Mouse (Mus musculus) lung, embryonic 14.5 days (tissue): Measurements from ENCODE around the gene 1520401A03Rik. TPM values are rescaled to one million over a fixed set of nuclear protein-coding genes. Genes with fewer than 3 reads are reported as not detected.
A peak's percentile ranks its signal among the peaks of the same experiment; 100 is the strongest.

ENCODE experiments used
- ATAC-seq: fragments of 200-750 bp; cut with Nextera tagmentation; 2 replicates; pipeline ENCODE4 v1.8.0; 2017; ENCODE audit warnings: mild to moderate bottlenecking, moderate TSS enrichment, moderate library complexity; ENCODE audit not compliant: insufficient read depth
- DNase-seq: peaks from one replicate; pipeline ENCODE4 v3.0.0-alpha.2; 2015
- H3K27ac ChIP-seq: fragments of 300-500 bp; sonication (generic); 2 replicates; pipeline ENCODE4 v1.5.1; 2014; ENCODE audit warnings: low read depth, mild to moderate bottlenecking, moderate library complexity
- H3K27me3 ChIP-seq: fragments of 300-500 bp; sonication (generic); 2 replicates; pipeline ENCODE4 v1.6.1; 2014; ENCODE audit warnings: low read length, control low read depth; ENCODE audit not compliant: insufficient read depth
- H3K36me3 ChIP-seq: fragments of 300-500 bp; sonication (generic); 2 replicates; pipeline ENCODE4 v1.6.1; 2014; ENCODE audit warnings: control low read depth; ENCODE audit not compliant: insufficient read depth
- H3K4me1 ChIP-seq: fragments of 300-500 bp; sonication (generic); 2 replicates; pipeline ENCODE4 v1.6.1; 2014; ENCODE audit warnings: antibody characterized with exemption, control low read depth; ENCODE audit not compliant: insufficient read depth
- H3K4me2 ChIP-seq: fragments of 300-500 bp; sonication (generic); 2 replicates; pipeline ENCODE4 v1.6.1; 2014; ENCODE audit warnings: mild to moderate bottlenecking
- H3K4me3 ChIP-seq: fragments of 300-500 bp; sonication (generic); 2 replicates; pipeline ENCODE4 v1.5.1; 2014; ENCODE audit warnings: low read depth, low read length
- H3K9ac ChIP-seq: fragments of 300-500 bp; sonication (generic); 2 replicates; pipeline ENCODE4 v1.6.1; 2014
- H3K9me3 ChIP-seq: fragments of 300-500 bp; sonication (generic); 2 replicates; pipeline ENCODE4 v1.6.1; 2016; ENCODE audit warnings: low read depth, low read length, control low read depth
- CTCF ChIP-seq: IDR thresholded peaks from 2 replicates; pipeline ENCODE4 v1.5.1; 2016; ENCODE audit warnings: antibody characterized with exemption, low read depth
- WGBS: fragments of 180-500 bp; shearing (Covaris S2); extraction: QIAGEN DNeasy Blood & Tissue Kit; methylation state at CpG from one replicate; pipeline ENCODE4 v1.1.7; 2014; 5-methylcytosine and 5-hydroxymethylcytosine counted together
- polyA plus RNA-seq: library from polyadenylated mRNA; unstranded; fragments of >200 nt; fragmentation: Nextera tagmentation; extraction: Ambion mirVana; gene quantifications from 2 replicates; pipeline ENCODE4 v1.2.1, GENCODE M21; 2014

The 1520401A03Rik gene
- polyA plus RNA-seq, 1 experiment from 2014 or later = 0.17 TPM

DNA sequence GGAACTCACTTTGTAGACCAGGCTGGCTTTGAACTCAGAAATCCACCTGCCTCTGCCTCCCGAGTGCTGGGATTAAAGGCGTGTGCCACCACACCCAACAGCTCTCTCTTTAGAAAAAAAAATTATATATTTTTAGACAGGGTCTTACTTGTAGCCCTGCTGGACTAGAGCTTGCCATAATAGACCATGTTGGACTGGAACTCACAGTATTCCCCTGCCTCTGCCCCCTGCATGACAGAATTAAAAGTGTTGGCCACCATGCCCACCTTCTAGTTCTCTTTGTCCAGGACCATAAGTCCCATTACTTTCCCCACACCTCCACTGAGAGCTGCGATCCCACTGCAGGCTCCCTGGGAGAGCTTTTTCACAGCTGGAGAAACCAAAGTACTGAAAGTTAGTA, 24.9 kb upstream of the 1520401A03Rik start:
- Histone ChIP-seq H3K4me2 (no peak overlapping the region), H3K27ac (no peak overlapping the region), H3K4me1 (peaks cover 4% of the 10 kb centered on the region; the same call in 1 of the 2 replicates), H3K36me3 (peaks cover 8% of the 10 kb centered on the region), H3K9me3 (no peaks in the 10 kb centered on the region), H3K9ac (no peak overlapping the region), H3K4me3 (no peak overlapping the region), H3K27me3 (peaks cover 56% of the 10 kb centered on the region)
- ATAC-seq = no peak
- no peak for DNase-seq
- TF ChIP-seq CTCF = no peak
- 75% methylated on average over 3 of the region's 3 CpGs for WGBS

DNA sequence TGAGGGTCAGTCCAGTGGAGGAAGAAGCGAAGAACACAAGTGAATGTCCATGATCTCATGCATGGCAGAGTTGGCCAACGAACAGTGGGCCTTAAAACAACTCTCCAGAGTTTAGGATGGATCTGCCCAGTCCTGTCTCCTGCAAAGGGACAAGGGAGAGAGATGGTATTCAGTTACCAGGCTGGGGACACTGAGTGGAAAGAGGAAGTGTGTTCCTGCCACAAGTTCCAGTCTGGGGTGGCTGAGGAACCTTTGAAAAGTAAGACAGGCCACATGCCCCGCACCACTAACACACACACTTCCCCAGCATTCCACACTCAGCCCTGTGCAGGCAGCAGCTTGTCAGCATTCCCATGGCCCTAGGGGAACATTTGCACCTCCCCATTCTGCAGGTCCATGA, 24.2 kb upstream of the 1520401A03Rik start:
- TF ChIP-seq CTCF = no peak; the same call in 1 of the 2 replicates
- H3K36me3 ChIP-seq = peaks cover 1% of the 10 kb centered on the region; the same call in 1 of the 2 replicates
- peaks cover 4% of the 10 kb centered on the region; the same call in 1 of the 2 replicates for H3K4me1 ChIP-seq
- WGBS = 71% methylated on average over 3 of the region's 3 CpGs
- no peak for ATAC-seq
- no peak overlapping the region for H3K4me2 ChIP-seq
- no peak overlapping the region for H3K4me3 ChIP-seq
- peaks cover 63% of the 10 kb centered on the region for H3K27me3 ChIP-seq
- H3K9ac ChIP-seq = no peak overlapping the region
- no peak overlapping the region for H3K27ac ChIP-seq
- H3K9me3 ChIP-seq = no peaks in the 10 kb centered on the region
- no peak for DNase-seq

DNA sequence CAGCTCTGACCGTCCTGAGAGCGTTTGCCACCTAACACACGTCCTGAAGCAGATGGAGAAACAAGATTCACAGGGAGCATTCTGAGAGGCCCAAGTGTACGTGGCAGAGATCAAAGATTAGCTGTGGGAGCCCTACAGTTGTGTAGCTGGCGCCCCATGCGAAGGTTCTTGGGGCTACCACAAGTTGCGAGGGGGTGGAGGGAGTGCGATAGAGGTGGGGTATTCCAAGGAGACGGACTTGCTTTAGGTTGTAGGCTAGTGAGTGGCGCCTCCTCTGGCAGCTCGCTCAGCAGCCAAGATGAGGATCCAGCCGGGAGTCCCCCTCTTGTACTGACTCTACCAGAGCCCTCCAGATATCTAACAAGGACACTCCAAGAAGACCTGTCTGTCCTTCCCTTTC, 23.7 kb upstream of the 1520401A03Rik start:
- peak overlapping the region; percentile 26; the same call in 1 of the 2 replicates for H3K4me3 ChIP-seq
- 3% methylated on average over 12 of the region's 12 CpGs for WGBS
- DNase-seq (peak; percentile 27), ATAC-seq (no peak)
- H3K27me3 ChIP-seq = peaks cover 67% of the 10 kb centered on the region
- H3K4me2 ChIP-seq = peak overlapping the region; percentile 57
- no peaks in the 10 kb centered on the region for H3K9me3 ChIP-seq
- H3K9ac ChIP-seq = no peak overlapping the region
- H3K27ac ChIP-seq = no peak overlapping the region
- H3K36me3 ChIP-seq = no peaks in the 10 kb centered on the region; the same call in 1 of the 2 replicates
- peak; percentile 35 for TF ChIP-seq CTCF
- H3K4me1 ChIP-seq = peaks cover 4% of the 10 kb centered on the region; the same call in 1 of the 2 replicates

DNA sequence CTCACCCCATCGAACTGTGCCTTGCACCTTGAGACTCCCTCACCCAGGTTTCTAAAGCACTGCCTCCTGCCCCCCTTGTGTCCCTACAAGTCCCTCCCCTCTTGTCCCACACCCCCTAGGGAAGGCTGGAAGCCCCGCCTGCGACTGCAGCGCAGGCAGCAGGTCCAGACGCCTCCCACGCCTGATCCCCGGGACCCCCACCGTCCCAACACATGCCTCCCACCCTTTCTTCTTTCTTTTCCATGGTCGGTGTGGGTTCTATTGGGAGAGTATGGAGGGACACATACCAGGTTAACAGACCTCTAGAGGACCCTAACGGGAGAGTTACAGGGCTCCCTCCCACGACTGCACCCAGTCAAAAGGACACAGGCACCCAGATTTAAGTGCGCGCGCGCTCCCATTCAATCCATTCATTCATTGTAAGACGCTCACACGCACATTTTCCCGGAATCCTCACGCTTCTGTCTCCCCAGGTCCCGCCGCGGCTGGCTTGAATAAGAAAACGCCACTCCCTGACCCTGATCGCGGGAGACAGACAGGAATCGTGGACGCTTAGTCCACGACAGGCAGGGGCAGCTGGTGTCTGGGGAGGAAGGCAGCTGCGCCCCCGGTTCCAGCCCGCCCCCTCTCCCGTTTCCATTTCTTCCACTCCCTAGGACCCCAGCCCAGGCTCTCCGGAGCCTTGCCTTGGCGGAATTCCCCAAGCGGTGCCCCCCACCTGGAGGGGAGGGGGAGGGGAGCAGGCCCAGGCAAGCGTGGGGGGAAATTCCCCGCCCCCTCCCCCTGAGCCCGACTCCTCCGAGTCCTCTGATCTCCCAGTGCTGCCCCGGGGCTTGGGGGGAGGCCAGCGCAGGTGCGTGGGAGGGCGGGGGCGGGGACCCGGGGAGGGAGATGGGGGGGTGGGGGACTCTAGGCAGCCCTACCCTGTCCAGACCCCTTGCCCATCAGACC, 23.0 kb upstream of the 1520401A03Rik start, which contains the start of gene Kremen2:
Gene Kremen2 (minus strand): TSS at position 533 of the 951 bp plus-strand sequence.
- Histone ChIP-seq H3K4me1 (peaks cover 6% of the 10 kb centered on the region; the same call in 1 of the 2 replicates), H3K9ac (peak within 1 kb of the TSS; percentile 36; the same call in 1 of the 2 replicates)

DNA sequence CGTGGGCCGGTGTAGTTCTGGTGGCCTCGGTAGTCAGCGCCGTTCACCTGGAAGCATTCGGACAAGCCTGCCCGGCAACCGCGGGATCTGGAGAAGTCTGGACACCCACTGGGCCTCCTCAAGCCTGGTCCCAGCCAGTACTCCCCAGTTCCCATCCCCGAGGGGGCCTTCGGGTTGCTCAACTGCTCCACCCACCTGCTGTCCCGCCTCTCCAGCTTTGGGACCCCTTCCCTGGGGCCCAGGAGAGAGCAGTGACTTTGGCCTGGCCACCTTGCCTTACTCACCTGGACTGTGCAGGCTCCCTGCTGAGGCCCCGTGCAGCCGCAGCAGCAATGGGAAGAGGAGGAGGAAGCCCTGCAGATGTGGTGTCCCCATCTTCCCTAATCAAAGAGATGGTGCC, 22.1 kb upstream of the 1520401A03Rik start:
- H3K27ac ChIP-seq = no peak overlapping the region
- no peak for ATAC-seq
- peaks cover 8% of the 10 kb centered on the region; the same call in 1 of the 2 replicates for H3K4me1 ChIP-seq
- WGBS = 2% methylated on average over 14 of the region's 14 CpGs
- peak overlapping the region; percentile 57; the same call in 1 of the 2 replicates for H3K4me2 ChIP-seq
- H3K27me3 ChIP-seq = peaks cover 75% of the 10 kb centered on the region
- H3K4me3 ChIP-seq = no peak overlapping the region
- no peaks in the 10 kb centered on the region for H3K9me3 ChIP-seq
- DNase-seq = no peak
- no peak overlapping the region for H3K9ac ChIP-seq
- H3K36me3 ChIP-seq = no peaks in the 10 kb centered on the region
- no peak for TF ChIP-seq CTCF

More for the DNA sequence above, 23.0 kb upstream of the 1520401A03Rik start, which contains the start of gene Kremen2:
- Histone ChIP-seq H3K4me3 (peak within 1 kb of the TSS; percentile 26), H3K27ac (no peak within 1 kb of the TSS), H3K9me3 (no peaks in the 10 kb centered on the region), H3K4me2 (peak within 1 kb of the TSS; percentile 57), H3K36me3 (no peaks in the 10 kb centered on the region), H3K27me3 (peaks cover 74% of the 10 kb centered on the region)
- DNase-seq (peak; percentile 22), ATAC-seq (no peak)
- WGBS = under 1% methylated on average over 45 of the region's 45 CpGs
- TF ChIP-seq CTCF = no peak

DNA sequence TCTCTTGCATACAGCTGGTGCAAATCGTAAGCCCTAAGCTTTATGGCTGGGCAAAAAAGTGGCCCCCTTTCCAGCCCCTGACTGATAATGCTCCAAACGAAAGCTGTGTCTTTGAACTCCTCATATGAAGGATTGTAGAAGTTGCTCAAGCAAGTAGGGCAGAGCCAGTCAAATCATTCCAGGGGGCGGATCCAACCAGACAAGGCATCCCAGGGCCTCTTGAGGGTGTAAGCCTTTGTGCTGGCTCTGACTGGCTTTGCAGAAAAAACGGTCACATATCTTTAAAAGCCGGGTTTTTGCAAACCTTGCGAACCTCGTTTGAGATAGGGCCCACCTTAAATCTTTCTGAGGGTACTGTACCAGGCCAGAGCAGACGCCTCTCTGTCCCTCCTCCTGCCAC, 21.5 kb upstream of the 1520401A03Rik start:
- Histone ChIP-seq H3K4me1 (peaks cover 8% of the 10 kb centered on the region; the same call in 1 of the 2 replicates), H3K27ac (no peak overlapping the region), H3K4me2 (no peak overlapping the region), H3K4me3 (no peak overlapping the region), H3K36me3 (no peaks in the 10 kb centered on the region), H3K27me3 (peaks cover 75% of the 10 kb centered on the region), H3K9me3 (no peaks in the 10 kb centered on the region), H3K9ac (no peak overlapping the region)
- TF ChIP-seq CTCF = no peak
- WGBS = 20% methylated on average over 8 of the region's 8 CpGs
- DNase-seq = peak; percentile 55
- ATAC-seq = no peak

DNA sequence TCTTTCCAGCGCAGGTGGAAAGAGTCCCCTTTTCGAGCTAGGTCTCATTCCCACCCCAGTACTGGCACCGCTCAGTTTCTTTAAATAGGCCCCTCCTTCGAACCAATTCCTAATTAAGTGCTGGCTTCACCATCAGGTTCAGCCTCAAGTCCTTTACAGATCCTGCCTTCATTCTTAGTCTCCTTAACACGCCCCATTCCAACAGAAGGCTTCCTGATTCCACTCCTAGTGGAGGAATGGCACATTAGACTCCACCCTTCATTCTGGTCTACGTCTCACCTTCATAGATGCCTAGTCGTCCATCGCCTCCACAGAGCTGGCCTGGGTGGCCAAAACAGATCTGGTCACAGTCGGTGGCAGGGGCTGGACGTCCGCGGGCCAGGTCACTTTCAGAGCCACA, 20.4 kb upstream of the 1520401A03Rik start:
- Histone ChIP-seq H3K4me1 (peaks cover 11% of the 10 kb centered on the region), H3K9me3 (no peaks in the 10 kb centered on the region), H3K4me2 (no peak overlapping the region), H3K27ac (no peak overlapping the region), H3K27me3 (peaks cover 70% of the 10 kb centered on the region), H3K4me3 (no peak overlapping the region), H3K36me3 (no peaks in the 10 kb centered on the region), H3K9ac (no peak overlapping the region)
- 57% methylated on average over 12 of the region's 12 CpGs for WGBS
- TF ChIP-seq CTCF = no peak
- DNase-seq (no peak), ATAC-seq (no peak)
